Mouse (Mus musculus) hematopoietic multipotent progenitor cell, adult 10-12 weeks (in vitro differentiated cells): ENCODE results near the gene Aqp7. TPM values are rescaled to one million over a fixed set of nuclear protein-coding genes. Genes with fewer than 3 reads are reported as not detected.

Source experiments
- polyA plus RNA-seq: library from polyadenylated mRNA; stranded (reverse); fragments of >175 nt; gene quantifications from 2 replicates; pipeline ENCODE4 v1.2.3, GENCODE M21; 2012; ENCODE audit warnings: low replicate concordance

Aqp7 gene
- not detected in 2 replicates for polyA plus RNA-seq

GRCm38 (mm10) chr4:41047524-41048271 is at the start of gene Aqp7:
Aqp7 (minus strand) TSS chr4:41048139.

Other genes with a start within 250 kb of the Aqp7 start
- gene B4galt1, start 194.1 kb downstream of the Aqp7 start, polyA plus RNA-seq, result 47.9 and 157 TPM in 2 replicates
- not detected in 2 replicates for gene Spink4, start 128.1 kb downstream of the Aqp7 start, polyA plus RNA-seq
- 141 and 280 TPM in 2 replicates for gene Bag1, start 99.8 kb downstream of the Aqp7 start, polyA plus RNA-seq
- 6.9 and 8.3 TPM in 2 replicates for gene Chmp5, start 99.7 kb downstream of the Aqp7 start, polyA plus RNA-seq
- 17.9 and 21.0 TPM in 2 replicates for gene Nfx1, start 77.2 kb downstream of the Aqp7 start, polyA plus RNA-seq
- 0.88 and 3.4 TPM in 2 replicates for gene Aqp3, start 50.0 kb upstream of the Aqp7 start, polyA plus RNA-seq
- gene Nol6, start 76.3 kb upstream of the Aqp7 start, polyA plus RNA-seq, result 48.4 and 53.7 TPM in 2 replicates
- 39.5 and 49.9 TPM in 2 replicates for gene Ube2r2, start 87.6 kb upstream of the Aqp7 start, polyA plus RNA-seq
- 227 and 574 TPM in 2 replicates for gene Ubap2, start 227.0 kb upstream of the Aqp7 start, polyA plus RNA-seq